Mouse (Mus musculus): ENCODE data around the gene Gm4952.

Gm4952 gene

GRCm38 (mm10) chr19:12599674-12600073, at the start of gene Gm4952:
Gene Gm4952 (plus strand): TSS chr19:12599974.
- DNase-seq (ENCODE audit: low spot score): no peak

DNA sequence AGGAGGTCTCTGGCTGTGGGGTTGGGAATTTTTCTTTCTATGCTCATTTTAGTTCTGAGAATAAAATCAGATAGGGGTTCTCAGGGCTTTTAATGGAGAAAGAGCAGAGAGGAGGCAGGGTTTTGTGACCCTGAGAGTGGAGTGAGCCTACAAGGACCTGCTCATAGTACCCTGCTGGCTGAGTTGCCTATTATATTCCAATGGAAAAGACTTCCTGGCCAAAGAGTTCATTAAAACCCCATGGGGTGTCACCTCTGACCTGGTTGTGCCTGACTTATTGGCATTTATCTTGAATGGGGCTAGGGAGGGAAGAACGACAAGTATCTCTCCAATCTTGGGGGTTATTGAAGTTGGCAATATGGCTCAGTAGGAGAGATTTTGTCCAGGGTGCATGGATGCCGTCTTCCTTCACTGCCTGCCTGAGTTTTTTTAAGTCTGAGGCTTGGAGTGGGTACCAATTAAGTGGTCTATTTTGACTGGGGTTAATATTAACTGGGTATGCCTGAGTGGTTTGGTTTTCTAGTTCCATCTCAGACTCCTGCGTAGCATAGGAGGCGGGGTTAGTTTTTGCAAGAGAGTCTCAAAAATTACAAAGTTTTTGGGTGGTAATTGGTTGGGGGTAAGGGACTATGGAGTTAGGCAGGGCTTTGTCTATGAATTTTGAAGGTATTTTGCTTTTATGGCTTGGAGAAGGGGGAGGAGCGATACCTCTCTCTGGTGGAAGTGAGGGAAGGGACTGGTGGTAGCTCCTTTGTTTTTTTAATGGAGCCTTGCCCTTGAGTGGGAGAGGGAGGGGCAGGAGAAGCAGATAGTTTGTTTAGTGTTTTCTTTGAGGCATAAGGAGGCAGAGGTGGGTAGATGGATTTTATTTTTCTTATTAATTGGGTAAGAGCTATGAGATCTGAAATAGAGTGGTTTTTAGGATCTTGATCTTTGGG, 49.5 kb upstream of the Gm4952 start:
- no peak for DNase-seq (ENCODE audit: low spot score)

DNA sequence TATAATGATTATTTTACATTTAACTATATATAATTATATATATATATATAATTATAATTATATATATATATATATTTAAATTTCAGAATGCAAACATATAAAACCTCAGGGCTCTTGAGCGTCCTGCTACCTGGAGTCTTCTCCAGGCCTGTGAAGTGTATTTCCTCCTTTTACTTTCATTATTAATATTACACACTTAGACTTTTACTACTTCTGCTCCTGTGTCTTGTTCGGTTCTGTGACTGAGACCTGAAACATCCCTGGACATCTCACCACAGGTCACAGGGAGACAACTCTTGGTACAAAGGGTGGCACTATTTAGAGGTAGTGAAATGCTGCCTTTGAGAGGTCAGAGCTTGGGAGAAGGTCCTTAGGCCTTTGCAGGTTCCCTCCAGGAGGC, 43.5 kb upstream of the Gm4952 start:
- no peak for DNase-seq (ENCODE audit: low spot score)

DNA sequence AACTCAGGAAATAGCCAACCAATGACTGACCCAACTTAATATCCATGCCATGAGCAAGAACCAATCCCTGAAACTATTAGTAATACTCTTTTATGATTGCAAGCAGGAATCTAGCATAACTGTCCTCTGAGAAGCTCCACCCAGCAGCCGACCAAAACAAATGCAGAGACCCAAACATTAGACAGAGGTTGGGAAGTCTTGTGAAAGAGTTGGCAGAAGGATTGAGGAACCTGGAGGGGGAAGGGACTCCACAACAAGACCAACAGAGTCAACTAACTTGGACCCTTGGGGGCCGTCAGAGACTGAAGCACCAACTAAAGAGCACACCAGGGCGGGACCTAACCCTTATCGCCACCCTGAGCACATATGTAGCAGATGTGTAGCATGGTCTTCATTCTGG, 41.6 kb upstream of the Gm4952 start:
- DNase-seq (ENCODE audit: low spot score): no peak

GRCm38 (mm10) chr19:12564197-12564596, 35.6 kb upstream of the Gm4952 start:
- no peak for DNase-seq (ENCODE audit: low spot score)

- no peak for DNase-seq (ENCODE audit: low spot score)
Measured at GRCm38 (mm10) chr19:12567011-12567410, 32.8 kb upstream of the Gm4952 start.

DNA sequence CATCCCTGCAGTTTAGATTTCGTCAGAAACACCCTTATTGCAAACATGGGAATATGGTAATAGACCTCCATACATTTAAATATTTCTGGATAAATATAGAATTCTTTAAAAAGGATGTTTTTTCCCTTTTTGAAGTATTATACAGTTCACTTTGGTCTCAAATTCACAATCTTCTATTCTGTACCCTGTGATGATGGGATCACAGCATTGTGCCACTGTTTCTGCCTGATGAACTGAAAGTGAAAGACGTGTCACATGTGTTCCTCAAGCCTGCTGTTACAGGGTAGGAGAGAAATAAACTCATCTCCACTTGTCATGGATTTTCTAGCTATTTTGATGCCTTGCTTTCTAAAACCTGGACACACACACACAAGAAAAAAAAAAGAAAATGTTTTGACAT, 28.9 kb upstream of the Gm4952 start:
- no peak for DNase-seq (ENCODE audit: low spot score)

DNA sequence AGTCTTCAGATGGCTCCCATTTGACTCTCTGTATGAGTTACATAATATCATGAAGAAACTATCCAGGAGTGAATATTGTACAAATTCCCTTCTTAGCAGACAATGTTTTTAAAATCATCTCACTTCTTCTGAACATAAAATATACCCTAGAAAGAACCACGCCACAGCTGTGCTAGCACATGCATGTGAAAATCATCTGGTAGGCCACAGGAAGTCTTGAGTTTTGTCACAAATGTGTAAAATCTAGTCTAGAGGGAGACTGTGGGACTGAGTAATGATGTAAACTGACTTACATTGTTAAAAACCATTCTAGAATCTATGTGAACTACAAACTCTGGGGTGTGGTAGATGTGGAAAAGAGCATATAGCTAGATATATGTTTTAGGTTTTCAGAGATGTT, 28.1 kb upstream of the Gm4952 start:
- DNase-seq (ENCODE audit: low spot score): no peak

DNA sequence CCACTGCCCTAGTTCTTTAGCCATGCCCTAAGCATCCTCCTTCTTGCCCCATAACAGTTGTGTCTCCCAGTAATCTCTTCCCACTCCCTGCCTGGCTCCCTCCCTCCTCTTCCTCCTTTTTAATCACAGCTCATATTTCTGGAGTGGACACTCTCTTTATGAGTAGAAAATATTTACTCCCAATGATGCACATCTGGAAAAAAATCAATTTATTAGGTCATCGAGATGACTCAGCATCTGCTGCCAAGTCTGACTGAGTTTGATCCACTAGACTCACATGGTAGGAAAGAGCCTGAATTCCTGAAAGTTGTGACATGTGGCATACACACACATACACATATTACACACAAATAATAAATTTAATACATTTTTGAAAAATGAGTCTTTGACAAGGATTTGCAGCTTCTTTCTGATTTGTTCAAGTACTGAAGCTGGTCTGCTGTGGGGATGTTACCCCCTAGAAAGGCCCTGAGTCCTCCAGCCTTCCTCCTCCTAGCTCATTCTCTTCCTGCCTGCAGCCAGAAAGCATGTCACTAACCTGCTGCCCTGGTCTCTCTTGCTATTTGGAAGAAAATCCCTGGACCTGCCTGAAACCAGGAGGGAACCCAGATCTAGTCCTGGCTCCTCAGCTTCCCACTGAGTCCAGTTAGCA, 27.0 kb upstream of the Gm4952 start:
- DNase-seq (ENCODE audit: low spot score): no peak

- peak; percentile 92 for DNase-seq (ENCODE audit: low spot score)
Measured at GRCm38 (mm10) chr19:12573266-12574011, 26.3 kb upstream of the Gm4952 start.

DNA sequence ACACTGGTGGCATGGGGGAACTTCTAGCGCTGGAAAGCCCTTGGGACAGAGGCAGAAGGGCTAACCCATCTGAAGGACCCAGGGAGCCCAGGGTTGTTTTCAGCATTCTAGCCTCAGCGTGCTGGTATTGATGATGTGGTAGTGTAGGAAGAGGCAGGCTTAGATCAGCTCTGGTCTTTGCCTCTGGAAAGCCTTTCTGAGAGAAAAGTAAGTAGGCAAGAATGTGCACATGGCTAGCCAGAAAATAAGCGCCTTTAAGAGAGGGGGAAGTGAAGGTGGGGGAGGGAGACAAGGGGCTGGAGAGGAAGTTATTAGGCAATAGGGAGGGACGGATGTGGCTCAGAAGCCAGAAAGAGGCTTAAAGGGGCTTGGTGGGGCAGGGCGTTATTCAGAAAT, 25.8 kb upstream of the Gm4952 start:
- DNase-seq (ENCODE audit: low spot score): peak; percentile 18

- no peak for DNase-seq (ENCODE audit: low spot score)
Measured at GRCm38 (mm10) chr19:12575107-12575506, 24.7 kb upstream of the Gm4952 start.

GRCm38 (mm10) chr19:12575514-12575913, 24.3 kb upstream of the Gm4952 start:
- DNase-seq (ENCODE audit: low spot score): no peak

DNA sequence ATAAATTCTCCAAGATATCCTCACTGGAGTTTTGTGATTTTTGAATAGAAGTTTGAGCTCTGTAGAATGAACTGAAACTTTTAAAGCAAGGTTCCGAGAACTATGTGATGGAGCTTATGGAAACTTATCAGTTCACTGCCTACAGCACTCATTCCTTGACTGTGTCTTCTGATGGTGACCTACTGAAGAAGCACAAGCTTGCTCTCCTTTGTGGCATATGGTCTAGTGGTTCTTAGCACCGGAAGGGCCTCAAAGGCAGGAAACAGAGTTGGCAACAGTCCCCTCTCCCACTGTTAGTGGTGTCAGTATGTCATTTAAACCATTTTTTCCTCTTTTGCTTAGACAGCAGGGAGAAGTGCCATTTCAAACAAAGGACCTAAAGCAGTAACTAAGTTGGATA, 23.1 kb upstream of the Gm4952 start:
- DNase-seq (ENCODE audit: low spot score): no peak

- DNase-seq (ENCODE audit: low spot score): no peak
Measured at GRCm38 (mm10) chr19:12585310-12585709, 14.5 kb upstream of the Gm4952 start.

GRCm38 (mm10) chr19:12591908-12592307, 7.9 kb upstream of the Gm4952 start:
- DNase-seq (ENCODE audit: low spot score): peak; percentile 84

GRCm38 (mm10) chr19:12595135-12595529, 4.6 kb upstream of the Gm4952 start:
- DNase-seq (ENCODE audit: low spot score): no peak

DNA sequence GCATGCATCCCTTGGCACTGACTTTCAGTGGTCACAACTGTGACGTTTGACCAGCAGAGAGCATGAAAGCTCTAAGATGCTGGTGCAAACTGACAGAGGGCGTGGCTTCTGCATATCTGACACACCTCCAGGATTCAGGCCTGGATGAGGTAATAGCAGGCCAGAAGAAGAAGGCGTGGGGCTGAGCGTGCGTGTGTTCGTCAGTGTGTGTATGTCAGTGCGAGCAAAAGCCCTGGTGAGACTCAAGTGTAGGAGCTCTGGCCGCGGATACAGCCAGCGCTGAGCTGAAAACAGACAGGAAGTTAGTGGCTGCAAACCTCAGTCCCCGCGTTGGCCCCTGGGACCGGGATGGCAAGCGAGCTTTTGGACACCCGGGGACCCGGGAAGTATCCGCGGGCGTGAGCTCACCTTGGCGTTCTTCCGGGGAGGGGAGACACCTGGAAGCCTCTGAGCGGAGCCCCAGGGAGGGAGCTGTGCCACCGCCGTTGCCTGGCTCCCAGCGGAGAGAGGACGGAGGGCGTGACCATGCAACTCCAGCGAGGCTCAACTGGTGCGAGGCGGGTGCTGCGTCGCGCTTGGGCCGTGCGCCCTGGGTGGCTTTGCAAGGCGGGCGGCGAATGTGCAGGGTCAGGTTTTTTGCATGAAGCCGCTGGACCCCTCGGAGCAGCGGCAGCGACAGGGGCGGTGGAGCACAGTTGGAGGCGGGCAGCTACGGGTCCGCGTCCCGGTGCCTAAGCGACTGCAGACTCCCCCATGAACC, 4.1 kb upstream of the Gm4952 start:
- DNase-seq (ENCODE audit: low spot score): peak; percentile 78

DNA sequence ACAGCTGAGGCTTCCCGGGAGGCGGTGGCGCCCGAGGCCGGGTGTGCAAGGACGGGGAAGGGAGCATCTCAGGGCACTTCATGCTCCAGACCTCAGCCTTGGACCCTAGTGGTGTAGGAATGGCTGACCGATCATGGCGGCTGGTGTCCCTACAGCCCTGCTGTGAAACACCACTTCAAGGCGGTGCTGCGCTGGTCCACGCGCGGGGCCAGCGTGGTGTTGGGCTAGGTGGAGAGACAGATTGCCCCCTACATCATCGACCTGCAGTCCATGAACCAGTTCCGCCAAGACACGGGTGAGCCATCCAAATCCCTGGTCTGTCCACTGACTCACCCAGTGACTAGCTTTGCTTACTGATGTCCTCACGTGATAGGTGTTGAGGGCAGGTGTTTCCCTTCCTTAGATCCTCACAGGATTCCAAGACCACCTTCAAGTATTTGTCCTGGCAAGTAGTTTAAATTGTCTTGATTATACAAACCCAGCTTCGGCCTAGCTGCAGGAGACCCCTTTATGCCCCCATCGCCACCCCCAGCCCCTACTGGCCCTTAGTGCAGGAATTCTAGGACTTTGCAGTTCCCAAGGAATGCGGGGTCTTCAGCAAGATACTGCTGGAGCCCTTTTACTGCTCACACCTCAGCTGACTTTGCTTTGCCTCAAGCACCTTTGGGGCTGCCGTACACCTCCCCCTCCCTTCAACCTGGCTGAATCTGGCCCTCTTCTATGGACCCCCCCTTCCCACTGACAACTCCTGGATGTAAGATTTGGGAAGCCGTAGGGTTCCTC, 3.3 kb upstream of the Gm4952 start:
- peak; percentile 26 for DNase-seq (ENCODE audit: low spot score)

- no peak for DNase-seq (ENCODE audit: low spot score)
Measured at GRCm38 (mm10) chr19:12597073-12597405, 2.7 kb upstream of the Gm4952 start.

DNA sequence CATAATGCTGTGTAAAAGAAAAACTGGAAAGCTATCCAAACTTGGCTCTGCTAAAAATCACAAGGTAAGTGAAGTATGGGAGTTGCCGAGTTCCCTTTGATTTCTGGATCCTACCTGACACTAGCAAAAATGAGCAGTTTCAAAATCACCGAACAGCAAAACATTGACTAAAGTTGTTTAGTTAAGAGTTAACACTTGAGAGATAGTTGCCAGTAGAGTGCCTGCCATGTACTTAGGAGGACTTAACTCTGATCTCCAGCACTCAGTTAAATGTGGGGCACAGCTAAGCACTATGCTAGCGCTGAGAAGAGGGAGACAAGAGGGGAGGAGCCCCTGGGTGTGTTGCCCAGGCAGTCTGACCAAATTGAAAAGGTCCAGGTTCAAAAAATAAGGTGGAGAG, 1.1 kb upstream of the Gm4952 start:
- DNase-seq (ENCODE audit: low spot score): no peak

All from embryo, embryonic 10.5 days (tissue).